ENCODE assay signal across 10 mouse cellular contexts in genomic region chr11:107447349-107447748, GRCm38 (mm10). TPM values are rescaled to one million over a fixed set of nuclear protein-coding genes. Genes with fewer than 3 reads are reported as not detected.
DNase-seq lines count a peak whose midpoint lies in the region; ATAC-seq and TF ChIP-seq lines count a peak whose summit lies in the region.
"Had no signal": no experiment of that assay in that cellular context is flagged by ENCODE, and none has a peak within 500 bp of the region (broad histone marks: within the 10 kb centered on the region; RNA-seq: fewer than 3 reads in every experiment).

No protein-coding gene starts in this region.

- no peak for TF ChIP-seq CTCF in gastrocnemius, adult 2 months (IDR thresholded peaks at IDR 0.05)
- TF ChIP-seq CTCF in MEL (IDR thresholded peaks at IDR 0.05 in 2 of 3, conservative IDR thresholded peaks at IDR 0.05 in 1 of 3; ENCODE audit: control insufficient read depth in 1 of 3, insufficient read depth in 1 of 3, low read depth in 2 of 3, low read length in 3 of 3, poor library complexity in 1 of 3, severe bottlenecking in 1 of 3): no peak

- peak overlapping the region; percentile 55 for H3K9ac ChIP-seq in MEL (ENCODE audit: control insufficient read depth, low read depth, low read length, poor library complexity, severe bottlenecking)
- no peak overlapping the region for H3K9ac ChIP-seq in intestine, embryonic 16.5 days (ENCODE audit: low read depth, low read length)

- 48% methylated on average over 5 of the region's 5 CpGs for WGBS in intestine, embryonic 16.5 days

- no peaks in the 10 kb centered on the region for H3K9me3 ChIP-seq in MEL (replicated peaks; ENCODE audit: insufficient read depth, low read length)
- no peaks in the 10 kb centered on the region for H3K9me3 ChIP-seq in intestine, embryonic 16.5 days (ENCODE audit: control insufficient read depth, low read length)

- no peaks in the 10 kb centered on the region for H3K27me3 ChIP-seq in MEL (ENCODE audit: control insufficient read depth in 1 of 2, insufficient read depth in 2 of 2, low read length in 2 of 2)
- H3K27me3 ChIP-seq in intestine, embryonic 16.5 days (replicated peaks; ENCODE audit: control insufficient read depth, insufficient read depth, low read length): no peaks in the 10 kb centered on the region

- DNase-seq in gastrocnemius, adult 2 months: peak; percentile 58
- DNase-seq in gastrocnemius, adult 8-10 months (ENCODE audit: low spot score in 2 of 2): no peak
- peak; percentile 91 for DNase-seq in MEL (ENCODE audit: low read depth, low spot score)
- peak; percentile 66 to 74 for DNase-seq in spleen, postnatal 4 days (ENCODE audit: low spot score in 2 of 2)
- no peak for DNase-seq in kidney, adult 18-20 months
- no peak for DNase-seq in cerebellum, adult 18-20 months
- DNase-seq in yolk sac, embryonic 10.5 days (ENCODE audit: low spot score): no peak
- DNase-seq: layer of hippocampus, postnatal 36 days had no signal

- no peak for TF ChIP-seq RAD21 in MEL (IDR thresholded peaks at IDR 0.05; ENCODE audit: low read depth, low read length)

- H3K79me2 ChIP-seq in MEL (ENCODE audit: control insufficient read depth, insufficient read depth, low read length, poor library complexity): peaks cover 63% of the 10 kb centered on the region

- H3K36me3 ChIP-seq in MEL (ENCODE audit: control insufficient read depth in 1 of 2, insufficient read depth in 2 of 2, low read length in 2 of 2): peaks cover 0 to 57% of the 10 kb centered on the region in 2 experiments; a peak in 3 of 4 replicates
- no peaks in the 10 kb centered on the region for H3K36me3 ChIP-seq in intestine, embryonic 16.5 days (ENCODE audit: control insufficient read depth, insufficient read depth, low read length)

- peak; percentile 72 for ATAC-seq in intestine, embryonic 16.5 days

- H3K4me3 ChIP-seq in gastrocnemius, adult 2 months: peak overlapping the region; percentile 48
- peak overlapping the region; percentile 17 to 42 for H3K4me3 ChIP-seq in MEL (ENCODE audit: control insufficient read depth in 1 of 2, insufficient read depth in 1 of 2, low read depth in 2 of 2, low read length in 2 of 2)
- no peak overlapping the region for H3K4me3 ChIP-seq in intestine, embryonic 16.5 days (ENCODE audit: low read length)

- no peak overlapping the region; the same call in 1 of the 2 replicates for H3K4me2 ChIP-seq in intestine, embryonic 16.5 days (ENCODE audit: low read depth, low read length)
- H3K4me2 ChIP-seq: midbrain, embryonic 11.5 days had no signal

- peaks cover 52 to 57% of the 10 kb centered on the region in 2 experiments for H3K4me1 ChIP-seq in MEL (ENCODE audit: control insufficient read depth in 1 of 2, insufficient read depth in 2 of 2, low read length in 2 of 2)
- peaks cover 12% of the 10 kb centered on the region; the same call in 1 of the 2 replicates for H3K4me1 ChIP-seq in intestine, embryonic 16.5 days (ENCODE audit: control insufficient read depth, insufficient read depth, low read length)

- intact Hi-C loops in gastrocnemius, adult 2 months (cut with DNase I): loop anchor here (5.0 kb wide), 1 partner anchor 45 kb away; no protein-coding TSS in a partner anchor

- TF ChIP-seq POLR2A in MEL (IDR thresholded peaks at IDR 0.05; ENCODE audit: control insufficient read depth in 1 of 2, insufficient read depth in 1 of 2, low read depth in 1 of 2, low read length in 2 of 2, poor library complexity in 1 of 2): peak in 1 of 2 experiments; percentile 41; a peak in 1 of 4 replicates

- peak overlapping the region; percentile 86 for H3K27ac ChIP-seq in gastrocnemius, adult 2 months
- peak overlapping the region; percentile 98 for H3K27ac ChIP-seq in MEL (ENCODE audit: control insufficient read depth, low read depth, low read length)
- no peak overlapping the region for H3K27ac ChIP-seq in intestine, embryonic 16.5 days (ENCODE audit: low read length)

- TF ChIP-seq EP300 in MEL (IDR thresholded peaks at IDR 0.05; ENCODE audit: low read depth in 1 of 2, low read length in 2 of 2): peak; percentile 25 to 42; a peak in 2 of 4 replicates

TF ChIP-seq in MEL, 35 proteins besides CTCF, POLR2A, EP300 and RAD21:
- peak; percentile 46; the same call in 1 of the 2 replicates for TF ChIP-seq TCF12 (IDR thresholded peaks at IDR 0.05; ENCODE audit: low read depth, low read length)
- TF ChIP-seq SIN3A (IDR thresholded peaks at IDR 0.05; ENCODE audit: low read length): peak; percentile 69
- TF ChIP-seq HCFC1 (IDR thresholded peaks at IDR 0.05; ENCODE audit: low read depth, low read length): peak; percentile 54
- TF ChIP-seq ELF1 (IDR thresholded peaks at IDR 0.05; ENCODE audit: low read depth, low read length): peak; percentile 81
- TF ChIP-seq RCOR1 (IDR thresholded peaks at IDR 0.05; ENCODE audit: low read depth, low read length): no peak
- TF ChIP-seq TAL1 (IDR thresholded peaks at IDR 0.05; ENCODE audit: low read length): no peak
- 0 out of 2 replicates have a peak, but pooled peaks have one; percentile 26 for TF ChIP-seq MXI1 (IDR thresholded peaks at IDR 0.05; ENCODE audit: low read depth, low read length)
- peak; percentile 76 for TF ChIP-seq ETS1 (IDR thresholded peaks at IDR 0.05; ENCODE audit: low read depth, low read length)

RNA-seq across cellular contexts. Expression of gene Pitpnc1, which starts 23.1 kb away (rescaled TPM):
- total RNA-seq in gastrocnemius, adult 2 months (2021): 100 to 1,000 TPM in 1 of 2 experiments, 10 to 100 TPM in 1; 59.4 to 114 TPM
- total RNA-seq in gastrocnemius, adult 8-10 months (2022): 10 to 100 TPM; 54.3 to 72.7 (median 61.5) TPM
- 19.3 and 31.9 TPM in 2 replicates for total RNA-seq in MEL (2012; rRNA removed)
- polyA plus RNA-seq in MEL (2012; ENCODE audit: insufficient read depth in 1 of 2, insufficient read length in 2 of 2, low read depth in 1 of 2, low replicate concordance in 2 of 2, missing spikeins in 1 of 2): 10 to 100 TPM in 1 of 2 experiments, not detected in 1; 25.3 TPM
- polyA plus RNA-seq in intestine, embryonic 16.5 days (2015; fragmentation: Nextera tagmentation; extraction: Ambion mirVana): 9.1 and 10.6 TPM in 2 replicates

RNA-seq across cellular contexts. Expression of gene Psmd12, which starts 31.9 kb away (rescaled TPM):
- 100 to 1,000 TPM; 105 to 106 TPM for total RNA-seq in gastrocnemius, adult 2 months (2021)
- total RNA-seq in gastrocnemius, adult 8-10 months (2022): 100 to 1,000 TPM in 2 of 4 experiments, 10 to 100 TPM in 2; 90.0 to 108 (median 97.1) TPM
- total RNA-seq in MEL (2012; rRNA removed): 149 and 173 TPM in 2 replicates
- 100 to 1,000 TPM; 139 to 437 TPM for polyA plus RNA-seq in MEL (2012; ENCODE audit: insufficient read depth in 1 of 2, insufficient read length in 2 of 2, low read depth in 1 of 2, low replicate concordance in 2 of 2, missing spikeins in 1 of 2)
- 144 and 154 TPM in 2 replicates for polyA plus RNA-seq in intestine, embryonic 16.5 days (2015; fragmentation: Nextera tagmentation; extraction: Ambion mirVana)

Comparison
In these comparisons a context has a peak if more than half of its experiments do, and no peak if none do; other contexts are left out.
1. DNase-seq: peak in gastrocnemius, adult 2 months (single experiment), MEL (single experiment) and spleen, postnatal 4 days (2 of 2); none in gastrocnemius, adult 8-10 months (0 of 2), kidney, adult 18-20 months (single experiment), cerebellum, adult 18-20 months (0 of 2) and yolk sac, embryonic 10.5 days (single experiment).